Mouse (Mus musculus) embryonic facial prominence, embryonic 14.5 days (tissue): ENCODE measurements around the gene Tmco1. TPM values are rescaled to one million over a fixed set of nuclear protein-coding genes. Genes with fewer than 3 reads are reported as not detected.
A peak's percentile ranks its signal among the peaks of the same experiment; 100 is the strongest.

ENCODE experiments used
- ATAC-seq: fragments of 200-750 bp; cut with Nextera tagmentation; 2 replicates; pipeline ENCODE4 v1.8.0; 2017; ENCODE audit warnings: low read depth, moderate number of reproducible peaks, moderate TSS enrichment
- DNase-seq: peaks from one replicate; pipeline ENCODE4 v3.0.0-alpha.2; 2015; ENCODE audit warnings: low spot score
- H3K27ac ChIP-seq: fragments of 300-500 bp; sonication (generic); replicated peaks from 2 replicates; pipeline ENCODE4 v1.5.1; 2014; ENCODE audit warnings: low read depth, mild to moderate bottlenecking, low read length, moderate library complexity
- H3K27me3 ChIP-seq: fragments of 300-500 bp; sonication (generic); replicated peaks from 2 replicates; pipeline ENCODE4 v1.6.1; 2014; ENCODE audit warnings: low read length; ENCODE audit not compliant: control insufficient read depth, insufficient read depth
- H3K36me3 ChIP-seq: fragments of 300-500 bp; sonication (generic); 2 replicates; pipeline ENCODE4 v1.6.1; 2014; ENCODE audit warnings: low read length, mixed read lengths; ENCODE audit not compliant: control insufficient read depth, insufficient read depth
- H3K4me1 ChIP-seq: fragments of 300-500 bp; sonication (generic); 2 replicates; pipeline ENCODE4 v1.6.1; 2014; ENCODE audit warnings: antibody characterized with exemption, low read length; ENCODE audit not compliant: control insufficient read depth, insufficient read depth
- H3K4me2 ChIP-seq: fragments of 300-500 bp; sonication (generic); 2 replicates; pipeline ENCODE4 v1.6.1; 2014; ENCODE audit warnings: low read depth, mild to moderate bottlenecking, low read length, moderate library complexity, mixed read lengths
- H3K4me3 ChIP-seq: fragments of 300-500 bp; sonication (generic); 2 replicates; pipeline ENCODE4 v1.5.1; 2014; ENCODE audit warnings: low read depth, mild to moderate bottlenecking, low read length
- H3K9ac ChIP-seq: fragments of 300-500 bp; sonication (generic); 2 replicates; pipeline ENCODE4 v1.6.1; 2014; ENCODE audit warnings: low read depth, mild to moderate bottlenecking, low read length, moderate library complexity, mixed read lengths
- H3K9me3 ChIP-seq: fragments of 300-500 bp; sonication (generic); 2 replicates; pipeline ENCODE4 v1.6.1; 2016; ENCODE audit warnings: low read length; ENCODE audit not compliant: control insufficient read depth
- WGBS: fragments of 180-500 bp; shearing (Covaris S2); extraction: QIAGEN DNeasy Blood & Tissue Kit; methylation state at CpG from one replicate; pipeline ENCODE4 v1.1.7; 2014; 5-methylcytosine and 5-hydroxymethylcytosine counted together
- polyA plus RNA-seq: library from polyadenylated mRNA; unstranded; fragments of >200 nt; fragmentation: Nextera tagmentation; extraction: Ambion mirVana; gene quantifications from 2 replicates; pipeline ENCODE4 v1.2.1, GENCODE M21; 2014

Tmco1 gene
- polyA plus RNA-seq, 1 experiment from 2014 or later = 90.0 TPM

- Histone ChIP-seq H3K9me3 (no peaks in the 10 kb centered on the region), H3K4me2 (no peak overlapping the region), H3K4me1 (peaks cover 12% of the 10 kb centered on the region), H3K36me3 (peaks cover 6% of the 10 kb centered on the region; the same call in 1 of the 2 replicates), H3K4me3 (no peak overlapping the region), H3K27ac (no peak overlapping the region), H3K9ac (no peak overlapping the region), H3K27me3 (no peaks in the 10 kb centered on the region)
- WGBS = 66% methylated on average over 7 of the region's 7 CpGs
- no peak for DNase-seq
- ATAC-seq = no peak
Observed at GRCm38 (mm10) chr1:167305501-167306137, 2.6 kb upstream of the Tmco1 start.

DNA sequence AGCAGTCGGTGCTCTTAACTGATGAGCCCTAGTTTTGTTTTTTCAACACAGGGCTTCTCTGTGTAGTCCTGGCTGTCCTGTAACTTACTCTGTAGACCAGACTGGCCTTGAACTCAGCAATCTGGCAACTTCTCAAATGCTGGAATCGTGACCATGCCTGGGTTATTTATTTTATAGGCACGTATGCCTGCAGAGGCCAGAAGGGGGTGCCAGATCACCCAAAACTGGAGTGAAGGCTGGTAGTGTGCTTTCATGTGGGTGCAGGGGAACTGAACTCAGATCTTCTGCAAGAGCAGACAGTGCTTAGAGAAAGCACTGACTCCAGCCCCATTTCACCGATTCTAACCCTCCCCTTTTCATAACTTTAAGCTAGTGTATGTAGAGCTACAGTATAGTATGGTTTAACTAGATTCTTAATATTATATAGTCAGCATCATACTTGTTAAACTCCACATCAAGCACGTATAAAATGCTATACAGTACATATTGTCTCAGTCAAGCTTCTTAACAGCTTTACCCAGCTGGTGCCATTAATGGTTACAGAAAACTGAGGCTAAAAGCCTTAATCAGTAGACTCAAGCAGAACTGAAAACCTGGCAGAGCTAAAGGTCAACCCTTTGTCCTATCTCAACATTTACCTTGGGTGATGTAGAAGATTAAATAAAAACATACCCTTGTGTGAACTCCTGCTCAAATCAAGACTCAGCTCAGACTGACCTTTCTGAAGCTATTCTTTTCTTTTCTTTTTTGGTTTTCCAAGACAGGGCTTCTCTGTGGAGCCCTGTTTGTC, 1.5 kb upstream of the Tmco1 start:
- no peaks in the 10 kb centered on the region for H3K27me3 ChIP-seq
- ATAC-seq (no peak), DNase-seq (peak; percentile 20)
- peaks cover 12% of the 10 kb centered on the region for H3K4me1 ChIP-seq
- no peak overlapping the region for H3K9ac ChIP-seq
- no peaks in the 10 kb centered on the region for H3K9me3 ChIP-seq
- 69% methylated on average over 5 of the region's 5 CpGs for WGBS
- no peak overlapping the region for H3K27ac ChIP-seq
- no peak overlapping the region for H3K4me3 ChIP-seq
- peaks cover 11% of the 10 kb centered on the region; the same call in 1 of the 2 replicates for H3K36me3 ChIP-seq
- H3K4me2 ChIP-seq = no peak overlapping the region

DNA sequence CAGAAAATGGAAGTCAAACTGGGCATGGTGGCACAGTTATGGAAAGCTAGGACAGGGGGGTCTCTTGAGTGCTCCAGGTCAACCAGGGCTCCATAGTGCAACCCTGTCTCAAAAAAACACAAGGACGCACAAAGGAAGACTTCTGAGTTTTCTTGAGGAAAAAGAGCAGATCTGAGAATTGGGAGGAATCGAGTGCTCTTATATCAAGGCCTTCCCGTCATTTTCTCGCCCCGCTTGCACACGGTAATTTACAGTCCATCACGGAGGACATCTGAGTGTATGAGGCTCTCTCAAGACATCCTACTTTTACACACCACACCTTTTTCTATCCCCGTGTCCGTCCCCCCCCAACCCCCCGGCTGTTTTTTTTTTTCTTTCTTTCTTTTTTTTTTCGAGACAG, 504 bp upstream of the Tmco1 start:
- Histone ChIP-seq H3K9ac (peak overlapping the region; percentile 97), H3K4me1 (peaks cover 12% of the 10 kb centered on the region), H3K27me3 (no peaks in the 10 kb centered on the region), H3K36me3 (peaks cover 21% of the 10 kb centered on the region; the same call in 1 of the 2 replicates), H3K4me3 (peak overlapping the region; percentile 84), H3K4me2 (peak overlapping the region; percentile 86), H3K9me3 (no peaks in the 10 kb centered on the region), H3K27ac (peak overlapping the region; percentile 96; the same call in 1 of the 2 replicates)
- ATAC-seq = no peak
- no peak for DNase-seq
- WGBS = 72% methylated on average over 11 of the region's 11 CpGs

- ATAC-seq (no peak), DNase-seq (no peak)
- H3K27me3 ChIP-seq = no peaks in the 10 kb centered on the region
- H3K4me1 ChIP-seq = peaks cover 12% of the 10 kb centered on the region
- no peaks in the 10 kb centered on the region for H3K9me3 ChIP-seq
- no peak overlapping the region for H3K27ac ChIP-seq
- H3K4me2 ChIP-seq = no peak overlapping the region
- H3K36me3 ChIP-seq = peaks cover 48% of the 10 kb centered on the region
- no peak overlapping the region for H3K4me3 ChIP-seq
- H3K9ac ChIP-seq = no peak overlapping the region
Observed at GRCm38 (mm10) chr1:167312367-167312766, 4.2 kb downstream of the Tmco1 start.

DNA sequence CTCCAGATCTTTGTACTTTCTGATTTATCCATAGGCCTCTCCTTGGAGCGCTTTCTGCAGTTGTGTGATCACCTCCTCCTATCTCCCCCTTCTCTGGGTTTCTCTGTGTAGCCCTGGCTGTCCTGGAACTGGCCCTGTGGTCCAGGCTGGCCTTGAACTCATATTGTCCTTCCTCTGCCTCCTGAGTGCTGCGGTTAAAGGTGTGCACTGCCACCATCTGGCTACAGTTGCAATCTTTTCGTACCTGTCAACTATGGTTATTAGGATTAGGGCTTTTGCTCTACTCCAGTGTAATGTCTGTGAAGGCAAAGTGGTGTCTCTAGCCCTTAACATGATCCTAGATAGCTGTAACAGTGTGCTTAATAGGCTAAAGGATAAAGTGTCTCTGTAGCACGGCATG, 5.0 kb downstream of the Tmco1 start:
- WGBS = 86% methylated on average over 4 of the region's 4 CpGs
- peaks cover 54% of the 10 kb centered on the region for H3K36me3 ChIP-seq
- H3K4me3 ChIP-seq = no peak overlapping the region
- H3K9ac ChIP-seq = no peak overlapping the region
- H3K4me2 ChIP-seq = no peak overlapping the region
- H3K27me3 ChIP-seq = no peaks in the 10 kb centered on the region
- H3K9me3 ChIP-seq = no peaks in the 10 kb centered on the region
- no peak overlapping the region for H3K27ac ChIP-seq
- ATAC-seq (no peak), DNase-seq (no peak)
- peaks cover 9% of the 10 kb centered on the region for H3K4me1 ChIP-seq

GRCm38 (mm10) chr1:167321691-167322090, 13.5 kb downstream of the Tmco1 start:
- no peak for ATAC-seq
- no peak overlapping the region for H3K9ac ChIP-seq
- H3K9me3 ChIP-seq = no peaks in the 10 kb centered on the region
- H3K27me3 ChIP-seq = no peaks in the 10 kb centered on the region
- no peaks in the 10 kb centered on the region for H3K4me1 ChIP-seq
- WGBS = 97% methylated on average over 6 of the region's 6 CpGs
- H3K36me3 ChIP-seq = peaks cover 81% of the 10 kb centered on the region
- no peak overlapping the region for H3K4me2 ChIP-seq
- DNase-seq = no peak
- no peak overlapping the region for H3K4me3 ChIP-seq
- H3K27ac ChIP-seq = no peak overlapping the region

DNA sequence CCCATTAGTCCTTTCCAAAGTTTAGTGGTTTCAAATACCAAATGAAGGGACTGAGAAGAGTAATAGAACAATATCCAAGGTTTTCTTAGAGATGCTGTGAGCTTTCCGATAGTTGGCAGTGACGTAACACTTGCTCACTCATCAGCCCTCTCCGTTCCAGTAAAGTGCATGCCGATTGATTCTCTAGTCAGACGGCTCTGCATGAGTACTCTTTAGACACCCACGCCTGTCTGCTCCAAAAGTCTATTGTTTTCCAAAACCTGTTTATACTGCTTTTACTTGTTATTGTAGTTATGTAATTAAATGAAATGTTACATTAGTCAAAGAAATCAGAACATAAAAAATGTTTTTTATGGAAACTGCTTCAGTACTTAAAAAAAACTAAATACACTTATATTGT, 20.6 kb downstream of the Tmco1 start:
- H3K27me3 ChIP-seq = no peaks in the 10 kb centered on the region
- H3K4me3 ChIP-seq = no peak overlapping the region
- H3K27ac ChIP-seq = no peak overlapping the region
- no peak overlapping the region for H3K4me2 ChIP-seq
- DNase-seq (no peak), ATAC-seq (no peak)
- no peaks in the 10 kb centered on the region for H3K4me1 ChIP-seq
- no peaks in the 10 kb centered on the region for H3K9me3 ChIP-seq
- peaks cover 75% of the 10 kb centered on the region for H3K36me3 ChIP-seq
- H3K9ac ChIP-seq = no peak overlapping the region
- 86% methylated on average over 6 of the region's 6 CpGs for WGBS

GRCm38 (mm10) chr1:167331106-167331505, 22.9 kb downstream of the Tmco1 start:
- no peak overlapping the region for H3K4me3 ChIP-seq
- H3K27ac ChIP-seq = no peak overlapping the region
- H3K9ac ChIP-seq = no peak overlapping the region
- peaks cover 70% of the 10 kb centered on the region for H3K36me3 ChIP-seq
- no peaks in the 10 kb centered on the region for H3K27me3 ChIP-seq
- no peak overlapping the region for H3K4me2 ChIP-seq
- WGBS = 88% methylated on average over 8 of the region's 8 CpGs
- ATAC-seq (no peak), DNase-seq (no peak)
- H3K9me3 ChIP-seq = no peaks in the 10 kb centered on the region
- no peaks in the 10 kb centered on the region for H3K4me1 ChIP-seq
